ENCODE assay signal across 8 mouse cellular contexts in the genomic region with DNA sequence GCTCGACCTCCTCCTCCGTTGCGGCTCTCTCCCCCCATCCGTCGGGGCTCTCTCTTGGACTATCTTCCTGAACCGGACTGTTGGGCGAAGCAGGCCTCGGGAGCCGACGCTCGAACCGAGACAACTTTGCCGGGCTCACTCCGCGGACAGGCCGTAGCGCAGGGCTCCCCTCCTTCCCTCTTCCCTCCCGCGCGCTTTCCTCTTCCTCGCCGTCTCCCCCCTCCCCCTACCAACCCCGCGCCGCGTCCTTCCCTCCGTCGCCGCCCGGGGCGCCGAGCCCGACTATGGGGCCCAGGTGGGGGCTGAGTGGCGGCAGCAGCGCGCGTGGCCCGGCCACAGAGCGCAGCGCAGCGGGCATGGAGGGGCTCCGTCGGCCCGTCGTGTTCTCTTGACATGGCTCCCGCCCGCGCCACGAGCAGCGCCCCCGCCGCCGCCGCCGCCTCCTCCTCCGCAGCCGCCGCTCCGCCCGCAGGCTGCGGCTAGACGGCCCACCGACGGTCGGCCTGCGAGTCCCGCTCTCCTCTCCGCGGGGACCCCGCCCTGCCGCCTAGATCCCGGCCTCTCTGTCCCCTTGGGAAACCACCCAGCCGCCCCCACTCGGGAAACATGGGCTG. TPM values are rescaled to one million over a fixed set of nuclear protein-coding genes. Genes with fewer than 3 reads are reported as not detected.
DNase-seq lines count a peak whose midpoint lies in the region; ATAC-seq lines count a peak whose summit lies in the region.

TSS of gene BC005537 (plus strand) at position 350 of the 614 bp plus-strand sequence.

- H3K9ac ChIP-seq in intestine, embryonic 16.5 days (ENCODE audit: low read depth, low read length): peak within 1 kb of the TSS; percentile 99
- H3K9ac ChIP-seq in liver, embryonic 12.5 days: peak within 1 kb of the TSS; percentile 100

- peaks cover 35% of the 10 kb centered on the region for H3K4me1 ChIP-seq in embryonic facial prominence, embryonic 10.5 days
- H3K4me1 ChIP-seq in intestine, embryonic 16.5 days (ENCODE audit: control insufficient read depth, insufficient read depth, low read length): peaks cover 3% of the 10 kb centered on the region; the same call in 1 of the 2 replicates
- peaks cover 34% of the 10 kb centered on the region for H3K4me1 ChIP-seq in liver, embryonic 12.5 days

- no peaks in the 10 kb centered on the region for H3K9me3 ChIP-seq in embryonic facial prominence, embryonic 10.5 days
- no peaks in the 10 kb centered on the region for H3K9me3 ChIP-seq in intestine, embryonic 16.5 days (ENCODE audit: control insufficient read depth, low read length)
- H3K9me3 ChIP-seq in liver, embryonic 12.5 days (replicated peaks): no peaks in the 10 kb centered on the region

- peak; percentile 62 for ATAC-seq in intestine, embryonic 16.5 days
- peak; percentile 44 for ATAC-seq in liver, embryonic 12.5 days
- peak; percentile 13; the same call in 1 of the 2 replicates for ATAC-seq in monocyte, adult 5-6 weeks (replicated peaks; ENCODE audit: insufficient number of reproducible peaks, low FRiP score, low TSS enrichment, poor library complexity, severe bottlenecking)

- peak within 1 kb of the TSS; percentile 99 for H3K4me3 ChIP-seq in embryonic facial prominence, embryonic 10.5 days
- H3K4me3 ChIP-seq in intestine, embryonic 16.5 days (ENCODE audit: low read length): peak within 1 kb of the TSS; percentile 97
- peak within 1 kb of the TSS; percentile 97 for H3K4me3 ChIP-seq in liver, embryonic 12.5 days

- peaks cover 19% of the 10 kb centered on the region for H3K36me3 ChIP-seq in embryonic facial prominence, embryonic 10.5 days (replicated peaks)
- no peaks in the 10 kb centered on the region for H3K36me3 ChIP-seq in intestine, embryonic 16.5 days (ENCODE audit: control insufficient read depth, insufficient read depth, low read length)
- peaks cover 26% of the 10 kb centered on the region for H3K36me3 ChIP-seq in liver, embryonic 12.5 days

- WGBS in embryonic facial prominence, embryonic 10.5 days: under 1% methylated on average over 74 of the region's 74 CpGs
- WGBS in intestine, embryonic 16.5 days: under 1% methylated on average over 67 of the region's 74 CpGs
- under 1% methylated on average over 67 of the region's 74 CpGs for WGBS in liver, embryonic 12.5 days (ENCODE audit: insufficient replicate concordance)

- H3K27ac ChIP-seq in embryonic facial prominence, embryonic 10.5 days (replicated peaks): peak within 1 kb of the TSS; percentile 97
- H3K27ac ChIP-seq in intestine, embryonic 16.5 days (ENCODE audit: low read length): peak within 1 kb of the TSS; percentile 100
- H3K27ac ChIP-seq in liver, embryonic 12.5 days: peak within 1 kb of the TSS; percentile 100

- DNase-seq in CD4-positive, CD25-positive, alpha-beta regulatory T cell, adult 2 months (ENCODE audit: low read depth, low spot score): peak; percentile 82
- peak; percentile 72 for DNase-seq in NIH3T3 (ENCODE audit: low read depth)
- peak; percentile 77 for DNase-seq in embryonic facial prominence, embryonic 10.5 days (ENCODE audit: low spot score)
- DNase-seq in heart, adult 11 months: peak; percentile 97
- peak; percentile 65 for DNase-seq in urinary bladder, adult 2 months (ENCODE audit: low spot score)

- H3K27me3 ChIP-seq in embryonic facial prominence, embryonic 10.5 days (replicated peaks; ENCODE audit: low read depth, poor library complexity, severe bottlenecking): no peaks in the 10 kb centered on the region
- no peaks in the 10 kb centered on the region for H3K27me3 ChIP-seq in intestine, embryonic 16.5 days (replicated peaks; ENCODE audit: control insufficient read depth, insufficient read depth, low read length)
- no peaks in the 10 kb centered on the region; the same call in 1 of the 2 replicates for H3K27me3 ChIP-seq in liver, embryonic 12.5 days (replicated peaks)

- H3K4me2 ChIP-seq in intestine, embryonic 16.5 days (ENCODE audit: low read depth, low read length): peak within 1 kb of the TSS; percentile 91
- peak within 1 kb of the TSS; percentile 90 for H3K4me2 ChIP-seq in liver, embryonic 12.5 days

RNA-seq across cellular contexts. Expression of gene BC005537, which starts in this region (rescaled TPM):
- polyA plus RNA-seq in embryonic facial prominence, embryonic 10.5 days (2016; fragmentation: Nextera tagmentation; extraction: Ambion mirVana): 10.2 and 11.2 TPM in 2 replicates
- polyA plus RNA-seq in intestine, embryonic 16.5 days (2015; fragmentation: Nextera tagmentation; extraction: Ambion mirVana): 9.4 and 9.6 TPM in 2 replicates
- 10.1 and 10.8 TPM in 2 replicates for polyA plus RNA-seq in liver, embryonic 12.5 days (2016; fragmentation: Nextera tagmentation; extraction: Ambion mirVana)
- 62.4 to 79.9 TPM (median 67.1 TPM) in 3 replicates for total RNA-seq in monocyte, adult 5-6 weeks (2017)
- 92.9 and 97.0 TPM in 2 replicates for polyA plus RNA-seq in urinary bladder, adult 2 months (2012; rRNA removed)

Comparison
In these comparisons a context has a peak if more than half of its experiments do, and no peak if none do; other contexts are left out.
1. Peak in every context shown above with its lines: DNase-seq, ATAC-seq, H3K4me3 ChIP-seq and H3K27ac ChIP-seq.